Mouse (Mus musculus) induced T-regulatory cell, adult 2 months (primary cell): Measurements from ENCODE around the gene Aatf.

Experiments
- DNase-seq: peaks from one replicate; pipeline ENCODE4 v3.0.0-alpha.2; 2012; ENCODE audit warnings: low read depth

Gene Aatf

GRCm38 (mm10) chr11:84521751-84522299 lies 8.5 kb upstream of the Aatf start:
- DNase-seq = peak; percentile 10

GRCm38 (mm10) chr11:84521071-84521390 lies 7.7 kb upstream of the Aatf start:
- peak; percentile 4 for DNase-seq

- DNase-seq = peak; percentile 10
Measured at GRCm38 (mm10) chr11:84520269-84521070, 7.1 kb upstream of the Aatf start.

- peak; percentile 8 for DNase-seq
Measured at GRCm38 (mm10) chr11:84519576-84520268, 6.4 kb upstream of the Aatf start.

- peak; percentile 7 for DNase-seq
Measured at GRCm38 (mm10) chr11:84519036-84519435, 5.7 kb upstream of the Aatf start.

- DNase-seq = peak; percentile 6
Measured at GRCm38 (mm10) chr11:84518261-84518660, 4.9 kb upstream of the Aatf start.

GRCm38 (mm10) chr11:84517431-84517830 lies 4.1 kb upstream of the Aatf start:
- DNase-seq = peak; percentile 10

GRCm38 (mm10) chr11:84516501-84517240 lies 3.3 kb upstream of the Aatf start:
- peak; percentile 10 for DNase-seq

- no peak for DNase-seq
Measured at GRCm38 (mm10) chr11:84512031-84512430, 1.3 kb downstream of the Aatf start.

- DNase-seq = peak; percentile 12
Measured at GRCm38 (mm10) chr11:84504296-84504695, 9.0 kb downstream of the Aatf start.

GRCm38 (mm10) chr11:84497944-84498343 lies 15.4 kb downstream of the Aatf start:
- DNase-seq = peak; percentile 14

GRCm38 (mm10) chr11:84496901-84497300 lies 16.4 kb downstream of the Aatf start:
- DNase-seq = no peak

GRCm38 (mm10) chr11:84495774-84496173 lies 17.5 kb downstream of the Aatf start:
- DNase-seq = no peak

GRCm38 (mm10) chr11:84481661-84482060 lies 31.7 kb downstream of the Aatf start:
- DNase-seq = no peak

- no peak for DNase-seq
Measured at GRCm38 (mm10) chr11:84480451-84480850, 32.9 kb downstream of the Aatf start.

GRCm38 (mm10) chr11:84476641-84477040 lies 36.7 kb downstream of the Aatf start:
- DNase-seq = no peak

GRCm38 (mm10) chr11:84475991-84476390 lies 37.3 kb downstream of the Aatf start:
- no peak for DNase-seq

- DNase-seq = no peak
Measured at GRCm38 (mm10) chr11:84473093-84473667, 40.1 kb downstream of the Aatf start.

- no peak for DNase-seq
Measured at GRCm38 (mm10) chr11:84464571-84464970, 48.8 kb downstream of the Aatf start.

GRCm38 (mm10) chr11:84453901-84454300 lies 59.4 kb downstream of the Aatf start:
- DNase-seq = no peak

- DNase-seq = no peak
Measured at GRCm38 (mm10) chr11:84442554-84443331, 70.6 kb downstream of the Aatf start.
